Mouse (Mus musculus) embryo, embryonic 9.5 days (tissue): ENCODE measurements at regions not wholly inside any gene's neighbourhood (a gene's known extent, or its start where the extent isn't known, plus 50 kb on each side); places are given as distances from the start of the nearest gene placed in this dataset.

ENCODE experiments used
- DNase-seq: peaks from one replicate; pipeline ENCODE4 v3.0.0-alpha.2; 2017; ENCODE audit errors: extremely low spot score

- DNase-seq = no peak
Measured at GRCm38 (mm10) chr7:77632656-77633055, 1105.2 kb downstream of the Ntrk3 start.

- peak; percentile 6 for DNase-seq
Measured at GRCm38 (mm10) chr7:77623491-77623890, 1114.3 kb downstream of the Ntrk3 start.

GRCm38 (mm10) chr7:77622934-77623333, 1114.9 kb downstream of the Ntrk3 start:
- no peak for DNase-seq

GRCm38 (mm10) chr7:77572872-77573271, 1164.9 kb downstream of the Ntrk3 start:
- no peak for DNase-seq

GRCm38 (mm10) chr7:77559095-77559494, 1178.7 kb downstream of the Ntrk3 start:
- no peak for DNase-seq

- no peak for DNase-seq
Measured at GRCm38 (mm10) chr7:77558536-77558935, 1179.3 kb downstream of the Ntrk3 start.

GRCm38 (mm10) chr7:77536890-77537289, 1200.9 kb downstream of the Ntrk3 start:
- DNase-seq = no peak

- DNase-seq = no peak
Measured at GRCm38 (mm10) chr7:77527906-77528305, 1209.9 kb downstream of the Ntrk3 start.

- DNase-seq = no peak
Measured at GRCm38 (mm10) chr7:77509586-77509985, 1228.2 kb downstream of the Ntrk3 start.

- DNase-seq = no peak
Measured at GRCm38 (mm10) chr7:77507606-77508005, 1230.2 kb downstream of the Ntrk3 start.

- no peak for DNase-seq
Measured at GRCm38 (mm10) chr7:77502608-77503007, 1235.2 kb downstream of the Ntrk3 start.

GRCm38 (mm10) chr7:77495066-77495465, 1242.7 kb downstream of the Ntrk3 start:
- DNase-seq = peak; percentile 2

- DNase-seq = no peak
Measured at GRCm38 (mm10) chr7:77477519-77477918, 1247.8 kb downstream of the Agbl1 start.

- DNase-seq = no peak
Measured at GRCm38 (mm10) chr7:77446052-77446367, 1216.3 kb downstream of the Agbl1 start.

GRCm38 (mm10) chr7:77445352-77446051, 1215.8 kb downstream of the Agbl1 start:
- DNase-seq = no peak

GRCm38 (mm10) chr7:77441622-77442021, 1211.9 kb downstream of the Agbl1 start:
- no peak for DNase-seq

- DNase-seq = no peak
Measured at GRCm38 (mm10) chr7:77413606-77414005, 1183.9 kb downstream of the Agbl1 start.
